9 mouse cellular contexts compared by ENCODE assay signal in genomic region chr19:43494914-43495313, GRCm38 (mm10). TPM values are rescaled to one million over a fixed set of nuclear protein-coding genes. Genes with fewer than 3 reads are reported as not detected.
DNase-seq lines count a peak whose midpoint lies in the region; ATAC-seq lines count a peak whose summit lies in the region.
"Had no signal": no experiment of that assay in that cellular context is flagged by ENCODE, and none has a peak within 500 bp of the region (broad histone marks: within the 10 kb centered on the region; RNA-seq: fewer than 3 reads in every experiment).

No protein-coding gene starts in this region.

- no peak for DNase-seq in heart, adult 8-10 months (ENCODE audit: low spot score)
- no peak for DNase-seq in forebrain, embryonic 11.5 days (ENCODE audit: low spot score)
- no peak for DNase-seq in thymus, postnatal 0 days (ENCODE audit: low spot score)
- DNase-seq in cerebellum, postnatal 36 days, result no peak
- no peak for DNase-seq in layer of hippocampus, adult 8-10 months (ENCODE audit: low spot score in 2 of 2)
- DNase-seq: kidney, adult 18-20 months had no signal

- H3K27me3 ChIP-seq in heart, embryonic 15.5 days, result peaks cover 2% of the 10 kb centered on the region; the same call in 1 of the 2 replicates
- H3K27me3 ChIP-seq in forebrain, embryonic 11.5 days (ENCODE audit: control insufficient read depth, insufficient read depth, low read length), result no peaks in the 10 kb centered on the region; the same call in 1 of the 2 replicates
- H3K27me3 ChIP-seq in limb, embryonic 15.5 days, result no peaks in the 10 kb centered on the region
- H3K27me3 ChIP-seq in neural tube, embryonic 15.5 days (replicated peaks), result no peaks in the 10 kb centered on the region

- H3K27ac ChIP-seq in heart, embryonic 15.5 days, result no peak overlapping the region
- H3K27ac ChIP-seq in forebrain, embryonic 11.5 days (ENCODE audit: low read depth, low read length), result no peak overlapping the region
- H3K27ac ChIP-seq in limb, embryonic 15.5 days, result no peak overlapping the region
- no peak overlapping the region for H3K27ac ChIP-seq in neural tube, embryonic 15.5 days (replicated peaks)

- H3K9me3 ChIP-seq in heart, embryonic 15.5 days (replicated peaks), result no peaks in the 10 kb centered on the region
- no peaks in the 10 kb centered on the region for H3K9me3 ChIP-seq in forebrain, embryonic 11.5 days (ENCODE audit: control insufficient read depth, low read length)
- no peaks in the 10 kb centered on the region for H3K9me3 ChIP-seq in limb, embryonic 15.5 days
- H3K9me3 ChIP-seq in neural tube, embryonic 15.5 days (replicated peaks), result no peaks in the 10 kb centered on the region

- no peak for ATAC-seq in heart, embryonic 15.5 days (replicated peaks; ENCODE audit: insufficient number of reproducible peaks, insufficient read depth, low FRiP score, low read depth)
- peak; percentile 42; the same call in 1 of the 2 replicates for ATAC-seq in forebrain, embryonic 11.5 days (replicated peaks; ENCODE audit: low FRiP score)
- no peak for ATAC-seq in limb, embryonic 15.5 days (ENCODE audit: insufficient number of reproducible peaks, low FRiP score, low TSS enrichment, low read depth)
- ATAC-seq in neural tube, embryonic 15.5 days (ENCODE audit: low FRiP score), result no peak

- H3K4me3 ChIP-seq in heart, embryonic 15.5 days, result peak overlapping the region; percentile 30
- peak overlapping the region; percentile 19; the same call in 1 of the 2 replicates for H3K4me3 ChIP-seq in forebrain, embryonic 11.5 days (ENCODE audit: low read depth, low read length)
- peak overlapping the region; percentile 14 for H3K4me3 ChIP-seq in limb, embryonic 15.5 days
- H3K4me3 ChIP-seq in neural tube, embryonic 15.5 days (replicated peaks), result peak overlapping the region; percentile 12

- peak overlapping the region; percentile 64 for H3K4me2 ChIP-seq in heart, embryonic 15.5 days
- peak overlapping the region; percentile 52 for H3K4me2 ChIP-seq in forebrain, embryonic 11.5 days (ENCODE audit: low read depth, low read length, severe bottlenecking)
- peak overlapping the region; percentile 41 for H3K4me2 ChIP-seq in limb, embryonic 15.5 days
- H3K4me2 ChIP-seq in neural tube, embryonic 15.5 days, result peak overlapping the region; percentile 52

- H3K4me1 ChIP-seq in heart, embryonic 15.5 days (replicated peaks), result peaks cover 13% of the 10 kb centered on the region
- H3K4me1 ChIP-seq in forebrain, embryonic 11.5 days (replicated peaks; ENCODE audit: control insufficient read depth, insufficient read depth, low read length), result no peaks in the 10 kb centered on the region
- H3K4me1 ChIP-seq in limb, embryonic 15.5 days, result peaks cover 7% of the 10 kb centered on the region
- peaks cover 7% of the 10 kb centered on the region; the same call in 1 of the 2 replicates for H3K4me1 ChIP-seq in neural tube, embryonic 15.5 days

- no peak overlapping the region for H3K9ac ChIP-seq in heart, embryonic 15.5 days
- H3K9ac ChIP-seq in forebrain, embryonic 11.5 days (ENCODE audit: low read length), result peak overlapping the region; percentile 23; the same call in 1 of the 2 replicates
- no peak overlapping the region for H3K9ac ChIP-seq in limb, embryonic 15.5 days
- no peak overlapping the region for H3K9ac ChIP-seq in neural tube, embryonic 15.5 days (replicated peaks)

- 6% methylated on average over 14 of the region's 14 CpGs for WGBS in heart, embryonic 15.5 days
- 14% methylated on average over 14 of the region's 14 CpGs for WGBS in forebrain, embryonic 11.5 days
- 11% methylated on average over 14 of the region's 14 CpGs for WGBS in limb, embryonic 15.5 days
- WGBS in neural tube, embryonic 15.5 days, result 12% methylated on average over 14 of the region's 14 CpGs

- H3K36me3 ChIP-seq in heart, embryonic 15.5 days, result peaks cover 6% of the 10 kb centered on the region; the same call in 1 of the 2 replicates
- H3K36me3 ChIP-seq in forebrain, embryonic 11.5 days (ENCODE audit: control insufficient read depth, insufficient read depth, low read length), result no peaks in the 10 kb centered on the region; the same call in 1 of the 2 replicates
- peaks cover 9% of the 10 kb centered on the region for H3K36me3 ChIP-seq in limb, embryonic 15.5 days
- H3K36me3 ChIP-seq in neural tube, embryonic 15.5 days, result peaks cover 24% of the 10 kb centered on the region

RNA-seq across cellular contexts. Expression of gene Got1, which starts 29.5 kb away (rescaled TPM):
- polyA plus RNA-seq in heart, embryonic 15.5 days (2015; fragmentation: Nextera tagmentation; extraction: Ambion mirVana), result 189 and 233 TPM in 2 replicates
- total RNA-seq in heart, adult 8-10 months (2022), result 1,000 to 10,000 TPM in 3 of 4 experiments, 100 to 1,000 TPM in 1; 973 to 1,404 (median 1,052) TPM
- 45.5 and 48.2 TPM in 2 replicates for polyA plus RNA-seq in forebrain, embryonic 11.5 days (2014; fragmentation: Nextera tagmentation; extraction: Ambion mirVana)
- polyA plus RNA-seq in limb, embryonic 15.5 days (2015; fragmentation: Nextera tagmentation; extraction: Ambion mirVana), result 22.7 and 30.6 TPM in 2 replicates
- polyA plus RNA-seq in neural tube, embryonic 15.5 days (2015; fragmentation: Nextera tagmentation; extraction: Ambion mirVana), result 118 and 127 TPM in 2 replicates
- polyA plus RNA-seq in thymus, postnatal 0 days (2015; fragmentation: Nextera tagmentation; extraction: Ambion mirVana), result 62.8 and 63.2 TPM in 2 replicates
- 100 to 1,000 TPM; 346 to 399 (median 369) TPM for total RNA-seq in layer of hippocampus, adult 8-10 months (2022)

RNA-seq across cellular contexts. Expression of gene Cnnm1, which starts 54.7 kb away (rescaled TPM):
- 0.04 and 0.05 TPM in 2 replicates for polyA plus RNA-seq in heart, embryonic 15.5 days (2015; fragmentation: Nextera tagmentation; extraction: Ambion mirVana)
- under 1 TPM in 3 of 4 experiments, not detected in 1; 0.11 to 0.38 (median 0.22) TPM for total RNA-seq in heart, adult 8-10 months (2022)
- polyA plus RNA-seq in forebrain, embryonic 11.5 days (2014; fragmentation: Nextera tagmentation; extraction: Ambion mirVana), result 0.35 and 0.37 TPM in 2 replicates
- 1.4 and 1.7 TPM in 2 replicates for polyA plus RNA-seq in limb, embryonic 15.5 days (2015; fragmentation: Nextera tagmentation; extraction: Ambion mirVana)
- polyA plus RNA-seq in neural tube, embryonic 15.5 days (2015; fragmentation: Nextera tagmentation; extraction: Ambion mirVana), result 4.9 and 5.1 TPM in 2 replicates
- 0.44 and 0.78 TPM in 2 replicates for polyA plus RNA-seq in thymus, postnatal 0 days (2015; fragmentation: Nextera tagmentation; extraction: Ambion mirVana)
- 100 to 1,000 TPM in 3 of 4 experiments, 10 to 100 TPM in 1; 94.0 to 124 (median 105) TPM for total RNA-seq in layer of hippocampus, adult 8-10 months (2022)
